Mouse (Mus musculus) erythroblast, embryonic 14.5 days (primary cell): ENCODE measurements at regions not wholly inside any gene's neighbourhood (a gene's known extent, or its start where the extent isn't known, plus 50 kb on each side); places are given as distances from the start of the nearest gene placed in this dataset.

Source experiments
- GATA1 ChIP-seq: IDR thresholded peaks from 2 replicates; pipeline ENCODE4 v1.6.1; 2012; ENCODE audit warnings: low read length, inconsistent platforms, mixed read lengths
- TAL1 ChIP-seq: IDR thresholded peaks from 3 replicates; pipeline ENCODE4 v1.6.1; 2012; ENCODE audit warnings: low read length, inconsistent platforms, mixed read lengths

- TF ChIP-seq TAL1 (no peak), GATA1 (no peak)
Measured at GRCm38 (mm10) chr3:143252008-143252407, 370.2 kb upstream of the Pkn2 start.
